Mouse (Mus musculus) myocyte (in vitro differentiated cells): ENCODE measurements around the gene Crocc.

ENCODE experiments used
- CEBPB ChIP-seq: IDR thresholded peaks from 2 replicates; pipeline ENCODE4 v1.6.1; 2011; ENCODE audit warnings: mild to moderate bottlenecking, moderate library complexity; ENCODE audit not compliant: poor library complexity, insufficient read depth, severe bottlenecking
- E2F4 ChIP-seq: IDR thresholded peaks from one replicate; pipeline ENCODE4 v1.6.1; 2011; ENCODE audit warnings: mild to moderate bottlenecking, control low read depth, moderate library complexity; ENCODE audit not compliant: insufficient read depth
- MAX ChIP-seq: IDR thresholded peaks from one replicate; pipeline ENCODE4 v1.6.1; 2011; ENCODE audit warnings: low read depth, mild to moderate bottlenecking, control low read depth
- MYOD1 ChIP-seq, 3 experiments: IDR thresholded peaks; one replicate each; pipeline ENCODE4 v1.6.1; 2011; ENCODE audit warnings: control low read depth in 2 of 3, low read depth in 2 of 3, mild to moderate bottlenecking in 2 of 3, moderate library complexity in 1 of 3; ENCODE audit not compliant: insufficient read length in 2 of 3, control insufficient read depth in 1 of 3
- MYOG ChIP-seq, 3 experiments: IDR thresholded peaks; one replicate each; pipeline ENCODE4 v1.6.1; 2011; ENCODE audit warnings: control low read depth in 2 of 3, low read depth in 2 of 3, mild to moderate bottlenecking in 2 of 3; ENCODE audit not compliant: insufficient read length in 2 of 3, control insufficient read depth in 1 of 3, insufficient read depth in 1 of 3
- POLR2A ChIP-seq: IDR thresholded peaks from one replicate; pipeline ENCODE4 v1.6.1; 2011; ENCODE audit warnings: low read depth, mild to moderate bottlenecking, control low read depth, moderate library complexity; ENCODE audit not compliant: insufficient read length
- POLR2AphosphoS2 ChIP-seq: IDR thresholded peaks from one replicate; pipeline ENCODE4 v1.6.1; 2011; ENCODE audit warnings: low read depth, control low read depth; ENCODE audit not compliant: insufficient read length
- SRF ChIP-seq: IDR thresholded peaks from one replicate; pipeline ENCODE4 v1.6.1; 2011; ENCODE audit warnings: low read depth; ENCODE audit not compliant: control insufficient read depth, insufficient read length
- TCF12 ChIP-seq: IDR thresholded peaks from one replicate; pipeline ENCODE4 v1.6.1; 2011; ENCODE audit warnings: mild to moderate bottlenecking, control low read depth; ENCODE audit not compliant: poor library complexity, insufficient read depth, severe bottlenecking
- USF1 ChIP-seq: IDR thresholded peaks from one replicate; pipeline ENCODE4 v1.6.1; 2011; ENCODE audit warnings: low read depth, mild to moderate bottlenecking, control low read depth, moderate library complexity

DNA sequence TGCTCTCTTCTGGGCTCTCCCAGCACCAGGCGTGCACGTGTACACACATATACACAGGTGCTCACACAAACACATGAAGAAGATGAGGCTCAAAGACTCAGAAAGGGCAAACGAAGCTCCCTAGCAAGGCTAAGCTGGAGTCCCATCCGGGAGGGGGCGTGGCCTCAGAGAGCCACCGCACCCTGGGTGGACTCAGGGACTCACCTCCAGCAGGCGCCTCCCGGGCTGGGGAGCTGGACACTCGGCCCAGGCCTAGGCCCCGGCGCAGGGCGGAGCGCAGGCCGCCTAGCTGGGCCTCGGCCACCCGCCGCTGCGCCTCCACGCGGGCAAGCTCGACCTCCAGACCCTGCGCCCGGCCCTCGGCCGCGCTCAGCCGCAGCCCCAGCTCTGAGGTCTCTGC, 35.4 kb downstream of the Crocc start:
- no peak for TF ChIP-seq POLR2A
- no peak for TF ChIP-seq MYOD1 (IDR thresholded peaks at IDR 0.05; ENCODE audit: control insufficient read depth in 1 of 3, insufficient read length in 2 of 3, low read depth in 2 of 3)
- no peak for TF ChIP-seq POLR2AphosphoS2
- no peak for TF ChIP-seq TCF12
- no peak for TF ChIP-seq MYOG (IDR thresholded peaks at IDR 0.05; ENCODE audit: control insufficient read depth in 1 of 3, insufficient read depth in 1 of 3, insufficient read length in 2 of 3, low read depth in 2 of 3)
- TF ChIP-seq MAX: no peak
- no peak for TF ChIP-seq E2F4
- no peak for TF ChIP-seq USF1
- TF ChIP-seq CEBPB: no peak
- TF ChIP-seq SRF: no peak
